Mouse (Mus musculus): ENCODE measurements at regions not wholly inside any gene's neighbourhood (a gene's known extent, or its start where the extent isn't known, plus 50 kb on each side); places are given as distances from the start of the nearest gene placed in this dataset.
"Not testable (repeated sequence)": the region's sequence is repeated elsewhere in the genome, so short reads cannot be mapped to it uniquely, and the experiment has no call there.

GRCm38 (mm10) chr13:12940911-12941310, 64.3 kb downstream of the Prl2c2 start:
- H3K9me3 ChIP-seq: peaks cover 42% of the 10 kb centered on the region
- not testable (repeated sequence) for H3K36me3 ChIP-seq (replicated peaks)

GRCm38 (mm10) chr13:12935103-12935502, 70.1 kb downstream of the Prl2c2 start:
- not testable (repeated sequence) for H3K36me3 ChIP-seq (replicated peaks); H3K27ac ChIP-seq (replicated peaks); H3K4me3 ChIP-seq; DNase-seq (ENCODE audit: low spot score); H3K27me3 ChIP-seq (replicated peaks; ENCODE audit: low read depth, poor library complexity, severe bottlenecking); H3K4me1 ChIP-seq
- WGBS: 6% methylated on average over 1 of the region's 1 CpGs
- H3K9me3 ChIP-seq: peaks cover 81% of the 10 kb centered on the region

More at GRCm38 (mm10) chr13:12940911-12941310, 64.3 kb downstream of the Prl2c2 start:
- H3K27me3 ChIP-seq (replicated peaks; ENCODE audit: low read depth, poor library complexity, severe bottlenecking); H3K27ac ChIP-seq (replicated peaks); H3K4me3 ChIP-seq; DNase-seq (ENCODE audit: low spot score); H3K4me1 ChIP-seq: not testable (repeated sequence)

GRCm38 (mm10) chr13:12931907-12932617, 73.1 kb downstream of the Prl2c2 start:
- H3K4me1 ChIP-seq; H3K36me3 ChIP-seq (replicated peaks); H3K4me3 ChIP-seq; DNase-seq (ENCODE audit: low spot score); H3K27me3 ChIP-seq (replicated peaks; ENCODE audit: low read depth, poor library complexity, severe bottlenecking); H3K27ac ChIP-seq (replicated peaks): not testable (repeated sequence)
- WGBS: 84% methylated on average over 15 of the region's 15 CpGs
- H3K9me3 ChIP-seq: peaks cover 86% of the 10 kb centered on the region

GRCm38 (mm10) chr13:12930566-12930965, 74.6 kb downstream of the Prl2c2 start:
- DNase-seq (ENCODE audit: low spot score): no peak

GRCm38 (mm10) chr13:12929806-12930205, 75.4 kb downstream of the Prl2c2 start:
- Histone ChIP-seq H3K9me3 (peaks cover 91% of the 10 kb centered on the region), H3K27ac (replicated peaks) (no peak overlapping the region), H3K4me1 (no peaks in the 10 kb centered on the region), H3K27me3 (replicated peaks; ENCODE audit: low read depth, poor library complexity, severe bottlenecking) (no peaks in the 10 kb centered on the region), H3K36me3 (replicated peaks) (no peaks in the 10 kb centered on the region), H3K4me3 (no peak overlapping the region)
- no peak for DNase-seq (ENCODE audit: low spot score)
- WGBS: 92% methylated on average over 5 of the region's 5 CpGs

More at GRCm38 (mm10) chr13:12930566-12930965, 74.6 kb downstream of the Prl2c2 start:
- no peaks in the 10 kb centered on the region for H3K36me3 ChIP-seq (replicated peaks)
- H3K27me3 ChIP-seq (replicated peaks; ENCODE audit: low read depth, poor library complexity, severe bottlenecking): no peaks in the 10 kb centered on the region
- peaks cover 93% of the 10 kb centered on the region for H3K9me3 ChIP-seq
- H3K4me3 ChIP-seq: no peak overlapping the region
- no peak overlapping the region for H3K27ac ChIP-seq (replicated peaks)
- no peaks in the 10 kb centered on the region for H3K4me1 ChIP-seq
- 83% methylated on average over 5 of the region's 5 CpGs for WGBS

- no peak for DNase-seq (ENCODE audit: low spot score)
- no peaks in the 10 kb centered on the region for H3K36me3 ChIP-seq (replicated peaks)
- peaks cover 94% of the 10 kb centered on the region for H3K9me3 ChIP-seq
- H3K4me3 ChIP-seq: no peak overlapping the region
- no peak overlapping the region for H3K27ac ChIP-seq (replicated peaks)
- no peaks in the 10 kb centered on the region for H3K27me3 ChIP-seq (replicated peaks; ENCODE audit: low read depth, poor library complexity, severe bottlenecking)
- 91% methylated on average over 15 of the region's 15 CpGs for WGBS
- H3K4me1 ChIP-seq: no peaks in the 10 kb centered on the region
These were observed 77.4 kb downstream of the Prl2c2 start for GRCm38 (mm10) chr13:12927587-12928345.

GRCm38 (mm10) chr13:12925604-12926003, 79.6 kb downstream of the Prl2c2 start:
- WGBS: 88% methylated on average over 14 of the region's 14 CpGs
- Histone ChIP-seq H3K4me3 (no peak overlapping the region), H3K4me1 (no peaks in the 10 kb centered on the region), H3K9me3 (peaks cover 84% of the 10 kb centered on the region), H3K27ac (replicated peaks) (no peak overlapping the region), H3K36me3 (replicated peaks) (no peaks in the 10 kb centered on the region), H3K27me3 (replicated peaks; ENCODE audit: low read depth, poor library complexity, severe bottlenecking) (no peaks in the 10 kb centered on the region)
- DNase-seq (ENCODE audit: low spot score): no peak

GRCm38 (mm10) chr13:12912902-12913301, 92.3 kb downstream of the Prl2c2 start:
- H3K4me3 ChIP-seq: no peak overlapping the region
- peaks cover 73% of the 10 kb centered on the region for H3K9me3 ChIP-seq
- WGBS: 85% methylated on average over 5 of the region's 5 CpGs

GRCm38 (mm10) chr13:12906151-12906550, 99.0 kb downstream of the Prl2c2 start:
- no peak overlapping the region for H3K4me3 ChIP-seq
- peaks cover 82% of the 10 kb centered on the region for H3K9me3 ChIP-seq
- no peak overlapping the region for H3K27ac ChIP-seq (replicated peaks)
- DNase-seq (ENCODE audit: low spot score): no peak
- no peaks in the 10 kb centered on the region for H3K36me3 ChIP-seq (replicated peaks)
- no peaks in the 10 kb centered on the region for H3K4me1 ChIP-seq
- H3K27me3 ChIP-seq (replicated peaks; ENCODE audit: low read depth, poor library complexity, severe bottlenecking): no peaks in the 10 kb centered on the region

More at GRCm38 (mm10) chr13:12912902-12913301, 92.3 kb downstream of the Prl2c2 start:
- Histone ChIP-seq H3K27me3 (replicated peaks; ENCODE audit: low read depth, poor library complexity, severe bottlenecking) (no peaks in the 10 kb centered on the region), H3K27ac (replicated peaks) (no peak overlapping the region), H3K36me3 (replicated peaks) (no peaks in the 10 kb centered on the region), H3K4me1 (no peaks in the 10 kb centered on the region)
- DNase-seq (ENCODE audit: low spot score): no peak

- 87% methylated on average over 20 of the region's 20 CpGs for WGBS
- H3K9me3 ChIP-seq: peaks cover 71% of the 10 kb centered on the region
- not testable (repeated sequence) for H3K27ac ChIP-seq (replicated peaks); H3K4me3 ChIP-seq; DNase-seq (ENCODE audit: low spot score); H3K27me3 ChIP-seq (replicated peaks; ENCODE audit: low read depth, poor library complexity, severe bottlenecking); H3K36me3 ChIP-seq (replicated peaks); H3K4me1 ChIP-seq
These were observed 89.8 kb upstream of the Prl2c3 start for GRCm38 (mm10) chr13:12889631-12890030.

- H3K4me3 ChIP-seq; H3K36me3 ChIP-seq (replicated peaks); H3K27ac ChIP-seq (replicated peaks); H3K4me1 ChIP-seq; DNase-seq (ENCODE audit: low spot score); H3K27me3 ChIP-seq (replicated peaks; ENCODE audit: low read depth, poor library complexity, severe bottlenecking): not testable (repeated sequence)
- H3K9me3 ChIP-seq: peaks cover 63% of the 10 kb centered on the region
- WGBS: 76% methylated on average over 3 of the region's 3 CpGs
These were observed 79.6 kb upstream of the Prl2c3 start for GRCm38 (mm10) chr13:12879506-12879905.

- H3K4me1 ChIP-seq; DNase-seq (ENCODE audit: low spot score); H3K27me3 ChIP-seq (replicated peaks; ENCODE audit: low read depth, poor library complexity, severe bottlenecking); H3K27ac ChIP-seq (replicated peaks); H3K36me3 ChIP-seq (replicated peaks); H3K4me3 ChIP-seq: not testable (repeated sequence)
- peaks cover 49% of the 10 kb centered on the region for H3K9me3 ChIP-seq
- WGBS: 88% methylated on average over 1 of the region's 1 CpGs
These were observed 65.1 kb upstream of the Prl2c3 start for GRCm38 (mm10) chr13:12864946-12865345.

- Histone ChIP-seq H3K4me3 (no peak overlapping the region), H3K27me3 (replicated peaks; ENCODE audit: low read depth, poor library complexity, severe bottlenecking) (no peaks in the 10 kb centered on the region), H3K9me3 (peaks cover 55% of the 10 kb centered on the region), H3K27ac (replicated peaks) (no peak overlapping the region), H3K4me1 (no peaks in the 10 kb centered on the region), H3K36me3 (replicated peaks) (no peaks in the 10 kb centered on the region)
- no peak for DNase-seq (ENCODE audit: low spot score)
These were observed 64.4 kb upstream of the Prl2c3 start for GRCm38 (mm10) chr13:12864263-12864662.
